Mouse (Mus musculus) liver, adult 2 months (tissue): Measurements from ENCODE around the gene Capn5. TPM values are rescaled to one million over a fixed set of nuclear protein-coding genes. Genes with fewer than 3 reads are reported as not detected.
A peak's percentile ranks its signal among the peaks of the same experiment; 100 is the strongest.

Experiments
- DNase-seq: peaks from one replicate; pipeline ENCODE4 v3.0.0-alpha.2; 2011; ENCODE audit warnings: low read depth, low spot score; ENCODE audit errors: extremely low read depth
- H3K27ac ChIP-seq: fragments of 200-500 bp; replicated peaks from 2 replicates; pipeline ENCODE4 v1.5.1; 2012; ENCODE audit warnings: low read depth, mild to moderate bottlenecking, control low read depth, inconsistent platforms, low read length; ENCODE audit not compliant: insufficient read depth
- H3K27me3 ChIP-seq: fragments of 200-500 bp; 2 replicates; pipeline ENCODE4 v1.6.1; 2012; ENCODE audit warnings: mild to moderate bottlenecking, moderate library complexity, low read length, inconsistent platforms; ENCODE audit not compliant: control insufficient read depth, insufficient read depth
- H3K36me3 ChIP-seq: fragments of 200-500 bp; 2 replicates; pipeline ENCODE4 v1.6.1; 2012; ENCODE audit warnings: low read length, inconsistent platforms; ENCODE audit not compliant: control insufficient read depth, insufficient read depth
- H3K4me1 ChIP-seq: fragments of 200-500 bp; 2 replicates; pipeline ENCODE4 v1.6.1; 2011; ENCODE audit warnings: low read length; ENCODE audit not compliant: control insufficient read depth, insufficient read depth
- H3K4me3 ChIP-seq: fragments of 200-500 bp; 2 replicates; pipeline ENCODE4 v1.5.1; 2011; ENCODE audit warnings: low read depth, mild to moderate bottlenecking, control low read depth, low read length, moderate library complexity; ENCODE audit not compliant: insufficient read depth
- H3K79me2 ChIP-seq: fragments of 200-500 bp; 2 replicates; pipeline ENCODE4 v1.6.1; 2012; ENCODE audit warnings: inconsistent platforms, mild to moderate bottlenecking, low read length, moderate library complexity; ENCODE audit not compliant: control insufficient read depth, insufficient read depth
- H3K9ac ChIP-seq: fragments of 200-500 bp; 2 replicates; pipeline ENCODE4 v1.6.1; 2012; ENCODE audit warnings: low read depth, mild to moderate bottlenecking, control low read depth, inconsistent platforms, low read length
- CTCF ChIP-seq: fragments of 200-500 bp; IDR thresholded peaks from 2 replicates; pipeline ENCODE4 v1.5.1; 2011; ENCODE audit warnings: low read depth, low read length, control low read depth
- POLR2A ChIP-seq: fragments of 200-500 bp; IDR thresholded peaks from 2 replicates; pipeline ENCODE4 v1.6.1; 2011; ENCODE audit warnings: low read length, control low read depth; ENCODE audit not compliant: insufficient read depth; ENCODE audit errors: extremely low read depth
- WGBS: fragments of 180-500 bp; shearing (Covaris S2); methylation state at CpG from one replicate; pipeline ENCODE4 v1.1.7; 2018; 5-methylcytosine and 5-hydroxymethylcytosine counted together
- polyA plus RNA-seq: library from polyadenylated mRNA; depleted of rRNA; stranded (reverse); fragments of >200 nt; gene quantifications from 2 replicates; pipeline ENCODE4 v1.2.3, GENCODE M21; 2012
- total RNA-seq: library from RNA; depleted of rRNA; stranded (reverse); fragments of >200 nt; gene quantifications from 2 replicates; pipeline ENCODE4 v1.2.3, GENCODE M21; 2014

Gene Capn5
- total and polyA plus RNA-seq, 2 experiments, result 1.0 to 2.2 TPM

- no peak overlapping the region for H3K9ac ChIP-seq
- no peak overlapping the region for H3K27ac ChIP-seq
- no peaks in the 10 kb centered on the region for H3K27me3 ChIP-seq
- TF ChIP-seq POLR2A (no peak), CTCF (no peak)
- DNase-seq, result no peak
- H3K36me3 ChIP-seq, result no peaks in the 10 kb centered on the region
- H3K4me3 ChIP-seq, result no peak overlapping the region
- 82% methylated on average over 9 of the region's 9 CpGs for WGBS
- no peaks in the 10 kb centered on the region for H3K79me2 ChIP-seq
- H3K4me1 ChIP-seq, result peaks cover 7% of the 10 kb centered on the region; the same call in 1 of the 2 replicates
Measured at GRCm38 (mm10) chr7:98164382-98164998, 13.6 kb downstream of the Capn5 start.

- Histone ChIP-seq H3K4me1 (peaks cover 7% of the 10 kb centered on the region; the same call in 1 of the 2 replicates), H3K4me3 (no peak overlapping the region), H3K27me3 (no peaks in the 10 kb centered on the region), H3K79me2 (no peaks in the 10 kb centered on the region), H3K36me3 (no peaks in the 10 kb centered on the region), H3K27ac (no peak overlapping the region), H3K9ac (no peak overlapping the region)
- no peak for TF ChIP-seq CTCF
- no peak for TF ChIP-seq POLR2A
- 21% methylated on average over 3 of the region's 3 CpGs for WGBS
- peak; percentile 37 for DNase-seq
Measured at GRCm38 (mm10) chr7:98163700-98164099, 14.4 kb downstream of the Capn5 start.

GRCm38 (mm10) chr7:98162239-98162638, 15.8 kb downstream of the Capn5 start:
- Histone ChIP-seq H3K4me3 (no peak overlapping the region), H3K79me2 (no peaks in the 10 kb centered on the region), H3K9ac (no peak overlapping the region), H3K36me3 (no peaks in the 10 kb centered on the region), H3K4me1 (peaks cover 7% of the 10 kb centered on the region; the same call in 1 of the 2 replicates), H3K27me3 (no peaks in the 10 kb centered on the region), H3K27ac (no peak overlapping the region)
- TF ChIP-seq CTCF, result no peak
- no peak for TF ChIP-seq POLR2A
- DNase-seq, result no peak
- 64% methylated on average over 6 of the region's 6 CpGs for whole genome bisulfite sequencing

GRCm38 (mm10) chr7:98160041-98160740, 17.9 kb downstream of the Capn5 start:
- Histone ChIP-seq H3K9ac (no peak overlapping the region), H3K4me3 (no peak overlapping the region), H3K27ac (peak overlapping the region; percentile 11), H3K79me2 (no peaks in the 10 kb centered on the region), H3K4me1 (peaks cover 7% of the 10 kb centered on the region; the same call in 1 of the 2 replicates), H3K27me3 (no peaks in the 10 kb centered on the region), H3K36me3 (no peaks in the 10 kb centered on the region)
- no peak for TF ChIP-seq POLR2A
- no peak for TF ChIP-seq CTCF
- DNase-seq, result no peak
- WGBS, result 68% methylated on average over 8 of the region's 8 CpGs

GRCm38 (mm10) chr7:98158481-98158880, 19.6 kb downstream of the Capn5 start:
- peaks cover 7% of the 10 kb centered on the region; the same call in 1 of the 2 replicates for H3K4me1 ChIP-seq
- DNase-seq, result no peak
- no peak overlapping the region for H3K27ac ChIP-seq
- no peak overlapping the region for H3K4me3 ChIP-seq
- H3K9ac ChIP-seq, result no peak overlapping the region
- no peaks in the 10 kb centered on the region for H3K27me3 ChIP-seq
- no peaks in the 10 kb centered on the region for H3K36me3 ChIP-seq
- H3K79me2 ChIP-seq, result no peaks in the 10 kb centered on the region
- TF ChIP-seq POLR2A (no peak), CTCF (no peak)
- 57% methylated on average over 8 of the region's 8 CpGs for WGBS
